Mouse (Mus musculus) stomach, postnatal 0 days (tissue): ENCODE results near the gene Grm7.

ENCODE experiments used
- CTCF ChIP-seq: IDR thresholded peaks from 2 replicates; pipeline ENCODE4 v1.5.1; 2016; ENCODE audit warnings: antibody characterized with exemption, low read depth, mild to moderate bottlenecking, moderate library complexity
- EP300 ChIP-seq: optimal IDR thresholded peaks from 2 replicates; pipeline ENCODE3; 2016; ENCODE audit warnings: antibody characterized with exemption

DNA sequence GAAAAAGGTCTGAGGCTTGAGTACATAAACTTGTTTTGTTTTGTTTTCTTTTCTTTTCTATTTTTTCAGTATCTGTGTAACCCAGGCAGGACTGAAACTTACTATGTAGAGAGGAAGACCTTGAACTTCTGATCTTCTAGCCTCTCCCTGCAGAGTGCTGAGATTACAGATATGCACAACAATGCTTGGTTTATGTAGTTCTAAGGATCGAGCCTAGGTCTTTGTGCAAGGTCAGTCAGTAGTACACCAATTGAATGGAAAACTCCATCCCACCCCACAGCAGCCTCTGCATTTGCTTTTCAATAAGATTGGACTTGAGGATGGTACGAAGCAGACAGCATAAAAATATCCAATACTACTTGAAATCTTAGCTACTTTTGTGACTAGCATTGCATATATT lies 800.8 kb downstream of the Grm7 start:
- TF ChIP-seq CTCF = no peak
- no peak for TF ChIP-seq EP300
